Mouse (Mus musculus) liver, adult 2 months (tissue): ENCODE data around the gene Cntn4. TPM values are rescaled to one million over a fixed set of nuclear protein-coding genes. Genes with fewer than 3 reads are reported as not detected.

Experiments
- DNase-seq: peaks from one replicate; pipeline ENCODE4 v3.0.0-alpha.2; 2011; ENCODE audit warnings: low read depth, low spot score; ENCODE audit errors: extremely low read depth
- H3K27ac ChIP-seq: fragments of 200-500 bp; replicated peaks from 2 replicates; pipeline ENCODE4 v1.5.1; 2012; ENCODE audit warnings: low read depth, mild to moderate bottlenecking, control low read depth, inconsistent platforms, low read length; ENCODE audit not compliant: insufficient read depth
- H3K27me3 ChIP-seq: fragments of 200-500 bp; 2 replicates; pipeline ENCODE4 v1.6.1; 2012; ENCODE audit warnings: mild to moderate bottlenecking, moderate library complexity, low read length, inconsistent platforms; ENCODE audit not compliant: control insufficient read depth, insufficient read depth
- H3K36me3 ChIP-seq: fragments of 200-500 bp; 2 replicates; pipeline ENCODE4 v1.6.1; 2012; ENCODE audit warnings: low read length, inconsistent platforms; ENCODE audit not compliant: control insufficient read depth, insufficient read depth
- H3K4me1 ChIP-seq: fragments of 200-500 bp; 2 replicates; pipeline ENCODE4 v1.6.1; 2011; ENCODE audit warnings: low read length; ENCODE audit not compliant: control insufficient read depth, insufficient read depth
- H3K4me3 ChIP-seq: fragments of 200-500 bp; 2 replicates; pipeline ENCODE4 v1.5.1; 2011; ENCODE audit warnings: low read depth, mild to moderate bottlenecking, control low read depth, low read length, moderate library complexity; ENCODE audit not compliant: insufficient read depth
- H3K79me2 ChIP-seq: fragments of 200-500 bp; 2 replicates; pipeline ENCODE4 v1.6.1; 2012; ENCODE audit warnings: inconsistent platforms, mild to moderate bottlenecking, low read length, moderate library complexity; ENCODE audit not compliant: control insufficient read depth, insufficient read depth
- H3K9ac ChIP-seq: fragments of 200-500 bp; 2 replicates; pipeline ENCODE4 v1.6.1; 2012; ENCODE audit warnings: low read depth, mild to moderate bottlenecking, control low read depth, inconsistent platforms, low read length
- CTCF ChIP-seq: fragments of 200-500 bp; IDR thresholded peaks from 2 replicates; pipeline ENCODE4 v1.5.1; 2011; ENCODE audit warnings: low read depth, low read length, control low read depth
- POLR2A ChIP-seq: fragments of 200-500 bp; IDR thresholded peaks from 2 replicates; pipeline ENCODE4 v1.6.1; 2011; ENCODE audit warnings: low read length, control low read depth; ENCODE audit not compliant: insufficient read depth; ENCODE audit errors: extremely low read depth
- WGBS: fragments of 180-500 bp; shearing (Covaris S2); methylation state at CpG from one replicate; pipeline ENCODE4 v1.1.7; 2018; 5-methylcytosine and 5-hydroxymethylcytosine counted together
- polyA plus RNA-seq: library from polyadenylated mRNA; depleted of rRNA; stranded (reverse); fragments of >200 nt; gene quantifications from 2 replicates; pipeline ENCODE4 v1.2.3, GENCODE M21; 2012
- total RNA-seq: library from RNA; depleted of rRNA; stranded (reverse); fragments of >200 nt; gene quantifications from 2 replicates; pipeline ENCODE4 v1.2.3, GENCODE M21; 2014

Gene Cntn4
- total and polyA plus RNA-seq, 2 experiments, result not detected

DNA sequence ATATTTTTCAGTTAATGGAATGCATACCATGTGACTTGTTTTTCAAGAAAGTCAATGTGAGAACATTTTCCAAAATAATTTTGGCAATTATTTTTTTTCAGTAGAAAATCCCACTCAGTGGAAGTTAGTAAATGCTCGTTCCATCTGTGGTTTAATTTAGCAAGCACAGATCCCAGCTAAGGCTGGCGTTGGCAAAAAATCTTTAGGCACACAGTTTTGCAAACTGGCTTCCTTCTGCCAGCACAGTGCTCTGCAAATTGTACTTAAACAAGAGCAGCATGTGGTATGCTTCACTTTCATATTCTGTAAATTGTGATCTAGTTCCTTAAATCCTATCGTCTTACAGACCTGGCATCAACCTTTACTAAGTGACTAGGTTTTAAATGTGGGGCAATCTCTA lies 821.7 kb downstream of the Cntn4 start:
- Histone ChIP-seq H3K27ac (no peak overlapping the region), H3K9ac (no peak overlapping the region), H3K36me3 (no peaks in the 10 kb centered on the region), H3K27me3 (no peaks in the 10 kb centered on the region), H3K4me1 (no peaks in the 10 kb centered on the region), H3K79me2 (no peaks in the 10 kb centered on the region), H3K4me3 (no peak overlapping the region)
- WGBS, result 81% methylated on average over 3 of the region's 3 CpGs
- TF ChIP-seq POLR2A (no peak), CTCF (no peak)
- DNase-seq, result no peak

DNA sequence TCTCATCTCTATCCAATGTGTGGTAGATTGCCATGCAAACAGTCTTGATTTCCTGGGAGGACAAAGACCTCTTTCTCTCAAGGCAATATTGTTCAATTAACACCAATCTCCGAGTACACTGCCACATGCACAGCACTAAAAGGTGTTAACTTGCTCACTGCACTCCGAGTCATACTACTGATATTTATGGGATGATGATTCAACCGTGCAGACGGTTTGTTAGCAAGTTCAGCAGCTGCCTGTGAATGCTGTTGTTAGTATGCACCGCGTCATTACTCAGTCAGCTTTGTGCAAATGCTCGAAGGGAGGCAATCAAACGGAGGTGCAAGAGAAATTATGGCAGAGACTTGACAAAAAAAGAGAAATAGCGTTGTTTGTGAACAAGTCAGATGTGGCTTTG lies 826.5 kb downstream of the Cntn4 start:
- H3K36me3 ChIP-seq, result no peaks in the 10 kb centered on the region
- no peak for DNase-seq
- H3K27ac ChIP-seq, result no peak overlapping the region
- no peak overlapping the region for H3K4me3 ChIP-seq
- TF ChIP-seq POLR2A (no peak), CTCF (no peak)
- H3K27me3 ChIP-seq, result no peaks in the 10 kb centered on the region
- no peaks in the 10 kb centered on the region for H3K79me2 ChIP-seq
- 76% methylated on average over 9 of the region's 9 CpGs for WGBS
- H3K4me1 ChIP-seq, result no peaks in the 10 kb centered on the region
- H3K9ac ChIP-seq, result no peak overlapping the region

DNA sequence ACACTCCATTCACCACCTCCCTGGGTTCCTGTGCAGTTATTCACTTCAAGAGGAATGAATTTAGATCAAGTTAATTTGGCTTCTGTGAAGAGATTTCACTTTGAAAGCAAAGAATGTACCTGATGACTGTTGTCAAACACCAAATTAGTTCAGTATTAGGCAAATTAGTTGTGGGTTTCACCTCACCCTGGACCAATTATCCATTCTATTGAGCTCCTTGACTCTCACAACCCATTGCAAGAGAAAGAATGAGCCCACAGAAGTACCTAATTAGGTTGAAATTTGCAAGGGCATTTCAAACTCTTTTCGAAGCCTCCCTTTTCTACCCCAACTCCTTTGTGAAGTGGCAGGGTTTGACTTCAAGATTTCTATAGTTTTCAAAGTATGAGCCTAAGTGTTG lies 842.9 kb downstream of the Cntn4 start:
- no peak for TF ChIP-seq CTCF
- no peak for TF ChIP-seq POLR2A
- no peak overlapping the region for H3K9ac ChIP-seq

DNA sequence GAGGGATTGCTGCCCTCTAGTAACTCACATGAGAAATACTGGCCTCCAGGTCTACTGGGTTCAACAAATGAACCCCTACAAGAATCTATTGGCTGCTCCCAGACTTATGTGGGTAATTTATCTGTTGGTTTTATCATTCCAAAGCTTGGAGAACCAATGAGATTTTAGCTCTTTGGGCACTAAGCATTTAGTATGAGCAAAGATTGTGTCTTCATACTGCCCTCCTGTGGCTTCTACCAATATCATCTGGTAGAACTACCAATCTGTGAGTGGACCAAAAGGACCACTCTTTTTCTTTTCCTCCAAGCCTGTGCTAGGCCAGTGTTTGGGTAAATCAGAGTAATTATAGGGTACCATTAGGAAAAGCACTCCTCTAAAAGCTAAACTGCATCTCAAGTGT lies 866.0 kb downstream of the Cntn4 start:
- DNase-seq, result no peak

More for the DNA sequence above, 842.9 kb downstream of the Cntn4 start:
- WGBS, result 68% methylated on average over 1 of the region's 1 CpGs
- H3K79me2 ChIP-seq, result no peaks in the 10 kb centered on the region
- H3K4me3 ChIP-seq, result no peak overlapping the region
- H3K27ac ChIP-seq, result no peak overlapping the region
- no peaks in the 10 kb centered on the region for H3K27me3 ChIP-seq
- H3K36me3 ChIP-seq, result no peaks in the 10 kb centered on the region
- no peak for DNase-seq
- no peaks in the 10 kb centered on the region for H3K4me1 ChIP-seq

DNA sequence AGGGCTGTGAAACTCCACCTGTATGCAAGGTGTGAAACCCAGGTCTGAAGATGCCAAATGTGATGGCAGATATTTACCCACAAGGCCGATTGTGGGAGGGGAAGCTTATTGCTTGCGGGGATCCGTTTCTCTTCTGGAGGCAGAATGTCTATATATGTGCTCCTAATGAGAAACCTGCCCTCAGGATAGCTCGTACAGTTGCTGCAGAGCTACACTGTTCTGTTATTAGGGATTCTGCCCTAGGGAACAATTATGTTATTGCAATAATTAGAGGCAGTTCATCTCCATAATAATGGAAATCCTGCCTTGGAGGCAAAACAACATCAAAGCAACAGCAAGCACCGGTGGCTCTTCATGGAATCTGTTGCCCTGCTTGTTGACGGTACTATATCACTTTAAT lies 884.2 kb downstream of the Cntn4 start:
- no peaks in the 10 kb centered on the region for H3K4me1 ChIP-seq
- H3K36me3 ChIP-seq, result no peaks in the 10 kb centered on the region
- H3K9ac ChIP-seq, result no peak overlapping the region
- no peak overlapping the region for H3K27ac ChIP-seq
- DNase-seq, result no peak
- H3K79me2 ChIP-seq, result no peaks in the 10 kb centered on the region
- 82% methylated on average over 6 of the region's 6 CpGs for WGBS
- no peaks in the 10 kb centered on the region for H3K27me3 ChIP-seq
- TF ChIP-seq POLR2A (no peak), CTCF (no peak)
- no peak overlapping the region for H3K4me3 ChIP-seq

More for the DNA sequence above, 866.0 kb downstream of the Cntn4 start:
- Histone ChIP-seq H3K36me3 (no peaks in the 10 kb centered on the region), H3K4me1 (no peaks in the 10 kb centered on the region), H3K9ac (no peak overlapping the region), H3K27ac (no peak overlapping the region), H3K79me2 (no peaks in the 10 kb centered on the region), H3K27me3 (no peaks in the 10 kb centered on the region), H3K4me3 (no peak overlapping the region)
- TF ChIP-seq CTCF (no peak), POLR2A (no peak)

DNA sequence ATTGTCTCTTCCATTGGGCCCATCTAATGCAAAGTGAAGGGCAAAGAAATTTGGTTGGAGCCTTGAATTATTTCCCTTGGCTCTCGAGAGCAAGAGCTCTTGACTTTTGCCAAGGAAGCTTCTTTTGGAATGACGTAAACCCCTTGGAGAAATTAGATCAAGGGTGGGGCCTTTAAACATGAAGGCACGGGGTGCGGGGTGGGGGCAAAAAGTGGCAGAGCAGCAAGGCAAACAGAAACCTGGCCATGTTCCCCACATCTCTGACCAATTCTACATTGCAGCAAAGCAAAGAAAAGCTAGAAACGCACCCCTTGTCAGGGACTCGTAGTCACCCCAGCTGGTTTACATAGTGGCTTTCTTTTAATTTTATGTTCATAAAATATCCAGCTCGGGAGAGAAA lies 887.9 kb downstream of the Cntn4 start:
- H3K79me2 ChIP-seq, result no peaks in the 10 kb centered on the region
- TF ChIP-seq POLR2A, result no peak
- TF ChIP-seq CTCF, result no peak
- 77% methylated on average over 7 of the region's 7 CpGs for WGBS
- no peaks in the 10 kb centered on the region for H3K4me1 ChIP-seq
- no peaks in the 10 kb centered on the region for H3K36me3 ChIP-seq
- no peak for DNase-seq
- H3K4me3 ChIP-seq, result no peak overlapping the region
- no peak overlapping the region for H3K27ac ChIP-seq
- no peaks in the 10 kb centered on the region for H3K27me3 ChIP-seq
- no peak overlapping the region for H3K9ac ChIP-seq
